Mouse (Mus musculus): ENCODE data around the gene Prpf19.

Prpf19 gene

GRCm38 (mm10) chr19:10938771-10939170, 43.7 kb downstream of the Prpf19 start:
- DNase-seq (ENCODE audit: low spot score) = no peak

- peak; percentile 93 for DNase-seq (ENCODE audit: low spot score)
These were observed 45.2 kb downstream of the Prpf19 start for GRCm38 (mm10) chr19:10940097-10940800.

- peak; percentile 72 for DNase-seq (ENCODE audit: low spot score)
These were observed 45.9 kb downstream of the Prpf19 start for GRCm38 (mm10) chr19:10940801-10941457.

- no peak for DNase-seq (ENCODE audit: low spot score)
These were observed 48.9 kb downstream of the Prpf19 start for GRCm38 (mm10) chr19:10943955-10944354.

- DNase-seq (ENCODE audit: low spot score) = no peak
These were observed 51.5 kb downstream of the Prpf19 start for GRCm38 (mm10) chr19:10946506-10946905.

- no peak for DNase-seq (ENCODE audit: low spot score)
These were observed 52.2 kb downstream of the Prpf19 start for GRCm38 (mm10) chr19:10947219-10947618.

- no peak for DNase-seq (ENCODE audit: low spot score)
These were observed 53.4 kb downstream of the Prpf19 start for GRCm38 (mm10) chr19:10948416-10948815.

- DNase-seq (ENCODE audit: low spot score) = peak; percentile 99
These were observed 54.1 kb downstream of the Prpf19 start, which contains the start of gene Ccdc86 for GRCm38 (mm10) chr19:10949112-10949511. Gene Ccdc86 (minus strand): TSS chr19:10949266.

- DNase-seq (ENCODE audit: low spot score) = no peak
These were observed 54.5 kb downstream of the Prpf19 start for GRCm38 (mm10) chr19:10949558-10949957.

- DNase-seq (ENCODE audit: low spot score) = no peak
These were observed 57.2 kb downstream of the Prpf19 start for GRCm38 (mm10) chr19:10952021-10952939.

Data from retina, embryonic 14.5 days (tissue).